Mouse (Mus musculus) hindbrain, embryonic 15.5 days (tissue): ENCODE measurements at regions not wholly inside any gene's neighbourhood (a gene's known extent, or its start where the extent isn't known, plus 50 kb on each side); places are given as distances from the start of the nearest gene placed in this dataset.

Experiments used
- ATAC-seq: fragments of 200-750 bp; cut with Nextera tagmentation; 2 replicates; pipeline ENCODE4 v1.8.0; 2017; ENCODE audit warnings: low read depth, moderate number of reproducible peaks, moderate TSS enrichment; ENCODE audit not compliant: low FRiP score
- H3K27ac ChIP-seq: fragments of 300-500 bp; sonication (generic); replicated peaks from 2 replicates; pipeline ENCODE4 v1.5.1; 2015; ENCODE audit warnings: mild to moderate bottlenecking, inconsistent platforms
- H3K27me3 ChIP-seq: fragments of 300-500 bp; sonication (generic); 2 replicates; pipeline ENCODE4 v1.6.1; 2015; ENCODE audit warnings: control low read depth, inconsistent platforms
- H3K36me3 ChIP-seq: fragments of 300-500 bp; sonication (generic); 2 replicates; pipeline ENCODE4 v1.6.1; 2015; ENCODE audit warnings: control low read depth, inconsistent platforms
- H3K4me1 ChIP-seq: fragments of 300-500 bp; sonication (generic); replicated peaks from 2 replicates; pipeline ENCODE4 v1.6.1; 2015; ENCODE audit warnings: control low read depth, inconsistent platforms
- H3K4me2 ChIP-seq: fragments of 300-500 bp; sonication (generic); 2 replicates; pipeline ENCODE4 v1.6.1; 2015; ENCODE audit warnings: moderate library complexity, mild to moderate bottlenecking, inconsistent platforms
- H3K4me3 ChIP-seq: fragments of 300-500 bp; sonication (generic); 2 replicates; pipeline ENCODE4 v1.5.1; 2015; ENCODE audit warnings: mild to moderate bottlenecking, inconsistent platforms
- H3K9ac ChIP-seq: fragments of 300-500 bp; sonication (generic); 2 replicates; pipeline ENCODE4 v1.6.1; 2015; ENCODE audit warnings: inconsistent platforms
- H3K9me3 ChIP-seq: fragments of 300-500 bp; sonication (generic); 2 replicates; pipeline ENCODE4 v1.6.1; 2016; ENCODE audit warnings: control low read depth, inconsistent platforms
- WGBS: fragments of 180-500 bp; shearing (Covaris S2); methylation state at CpG from one replicate; pipeline ENCODE4 v1.1.7; 2015; 5-methylcytosine and 5-hydroxymethylcytosine counted together

GRCm38 (mm10) chr2:64860113-64860512, 164.7 kb downstream of the Grb14 start:
- Histone ChIP-seq H3K4me1 (no peaks in the 10 kb centered on the region), H3K4me3 (no peak overlapping the region), H3K36me3 (no peaks in the 10 kb centered on the region), H3K27me3 (no peaks in the 10 kb centered on the region), H3K9me3 (no peaks in the 10 kb centered on the region), H3K27ac (no peak overlapping the region), H3K9ac (no peak overlapping the region), H3K4me2 (no peak overlapping the region)
- no peak for ATAC-seq
- WGBS, result 70% methylated on average over 2 of the region's 2 CpGs

DNA sequence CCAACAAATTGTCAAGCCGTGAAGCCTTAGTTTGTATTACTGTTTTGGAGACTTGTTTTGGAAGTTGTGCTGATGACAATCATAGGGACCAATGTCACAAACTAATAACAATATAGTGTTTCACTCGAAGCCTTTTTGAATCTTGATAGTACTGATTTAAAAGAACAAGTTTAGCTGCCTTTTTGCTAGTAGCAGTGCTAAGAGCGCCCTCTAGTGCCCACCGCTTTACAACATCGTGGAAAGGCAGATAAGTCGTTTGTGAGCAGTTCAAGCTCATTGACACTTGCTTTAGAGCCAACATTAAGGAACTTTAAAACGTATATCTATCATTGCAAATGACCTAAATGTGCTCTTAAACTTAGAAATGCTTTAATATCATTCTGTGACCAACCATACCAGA, 170.9 kb downstream of the Grb14 start:
- H3K27ac ChIP-seq, result no peak overlapping the region
- ATAC-seq, result no peak

DNA sequence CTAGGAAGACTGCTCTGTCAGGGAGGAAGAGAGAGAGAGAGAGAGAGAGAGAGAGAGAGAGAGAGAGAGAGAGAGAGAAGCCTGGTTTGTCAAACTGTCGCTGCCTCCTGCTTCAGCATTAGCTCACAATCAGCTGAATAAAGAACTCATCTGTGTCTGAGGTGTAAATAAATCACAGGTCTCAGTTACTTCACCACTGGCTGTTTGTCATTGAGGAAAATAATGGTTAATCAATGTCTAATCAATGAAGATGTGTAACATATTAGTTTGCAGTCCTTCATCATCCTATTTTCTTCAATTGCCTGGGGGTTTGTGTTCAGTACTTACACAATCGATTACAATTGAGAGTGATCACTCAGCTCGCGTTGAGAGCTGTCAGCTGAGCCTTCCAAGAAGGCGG, 171.9 kb downstream of the Grb14 start:
- H3K27me3 ChIP-seq, result no peaks in the 10 kb centered on the region

More for the DNA sequence above, 170.9 kb downstream of the Grb14 start:
- Histone ChIP-seq H3K9ac (no peak overlapping the region), H3K4me3 (peak overlapping the region; percentile 16), H3K27me3 (no peaks in the 10 kb centered on the region), H3K4me2 (peak overlapping the region; percentile 49), H3K9me3 (no peaks in the 10 kb centered on the region), H3K36me3 (no peaks in the 10 kb centered on the region), H3K4me1 (peaks cover 7% of the 10 kb centered on the region)
- WGBS, result 16% methylated on average over 7 of the region's 7 CpGs

DNA sequence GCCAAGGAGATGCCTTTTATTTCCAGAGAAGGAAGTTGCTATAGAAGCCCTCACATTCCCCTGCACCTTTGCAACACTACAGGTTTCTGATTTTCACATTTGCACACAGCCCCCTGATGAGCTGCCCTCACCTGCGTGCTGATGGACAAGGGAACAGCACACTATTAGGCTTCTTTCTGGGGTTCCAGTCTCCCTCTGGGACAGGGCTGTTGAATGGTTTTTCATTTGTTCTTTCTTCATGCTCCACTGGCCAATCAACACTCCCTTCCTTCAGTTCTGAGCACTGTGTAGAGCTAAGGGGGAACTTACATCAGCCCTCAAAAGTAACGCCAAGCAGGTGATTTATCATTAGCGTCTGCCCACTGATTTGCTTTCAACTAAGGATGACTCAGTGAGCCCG, 173.7 kb downstream of the Grb14 start:
- H3K27me3 ChIP-seq, result no peaks in the 10 kb centered on the region
- ATAC-seq, result no peak

More for the DNA sequence above, 171.9 kb downstream of the Grb14 start:
- H3K9ac ChIP-seq, result no peak overlapping the region
- H3K4me2 ChIP-seq, result peak overlapping the region; percentile 49
- H3K36me3 ChIP-seq, result no peaks in the 10 kb centered on the region
- no peak overlapping the region; the same call in 1 of the 2 replicates for H3K4me3 ChIP-seq
- peaks cover 7% of the 10 kb centered on the region for H3K4me1 ChIP-seq
- ATAC-seq, result no peak
- no peaks in the 10 kb centered on the region for H3K9me3 ChIP-seq
- WGBS, result 32% methylated on average over 5 of the region's 5 CpGs
- H3K27ac ChIP-seq, result no peak overlapping the region

DNA sequence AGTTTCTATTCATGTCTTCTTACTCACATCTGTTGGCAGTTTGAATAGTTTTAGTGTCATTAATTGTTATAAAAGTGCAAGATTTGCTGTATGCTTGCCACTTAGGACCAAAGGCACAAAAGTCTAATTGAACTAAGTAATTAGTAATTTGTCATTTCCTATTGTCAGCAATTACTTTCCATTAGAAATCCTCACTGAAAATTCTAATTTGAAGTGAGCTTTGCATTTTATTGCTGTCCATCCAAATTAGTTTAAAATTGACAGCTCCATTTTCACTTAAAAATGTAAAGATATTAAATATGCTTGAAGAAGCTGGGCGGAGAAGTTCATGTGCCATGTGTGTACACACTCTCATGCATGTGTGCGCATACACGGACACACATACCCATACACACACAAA, 174.1 kb downstream of the Grb14 start:
- H3K36me3 ChIP-seq, result no peaks in the 10 kb centered on the region
- peaks cover 7% of the 10 kb centered on the region for H3K4me1 ChIP-seq
- no peaks in the 10 kb centered on the region for H3K27me3 ChIP-seq
- no peak overlapping the region for H3K9ac ChIP-seq
- no peak for ATAC-seq
- no peak overlapping the region for H3K27ac ChIP-seq
- no peaks in the 10 kb centered on the region for H3K9me3 ChIP-seq
- no peak overlapping the region for H3K4me2 ChIP-seq
- 92% methylated on average over 3 of the region's 3 CpGs for WGBS
- no peak overlapping the region for H3K4me3 ChIP-seq

More for the DNA sequence above, 173.7 kb downstream of the Grb14 start:
- Histone ChIP-seq H3K4me1 (peaks cover 7% of the 10 kb centered on the region), H3K4me3 (no peak overlapping the region), H3K9me3 (no peaks in the 10 kb centered on the region), H3K36me3 (no peaks in the 10 kb centered on the region), H3K4me2 (no peak overlapping the region), H3K27ac (no peak overlapping the region), H3K9ac (no peak overlapping the region)
- 57% methylated on average over 4 of the region's 4 CpGs for WGBS

- Histone ChIP-seq H3K27ac (no peak overlapping the region), H3K9ac (no peak overlapping the region), H3K4me2 (no peak overlapping the region), H3K4me1 (no peaks in the 10 kb centered on the region), H3K27me3 (no peaks in the 10 kb centered on the region), H3K9me3 (no peaks in the 10 kb centered on the region), H3K4me3 (no peak overlapping the region), H3K36me3 (no peaks in the 10 kb centered on the region)
- WGBS, result 83% methylated on average over 9 of the region's 9 CpGs
- ATAC-seq, result no peak
Observed at GRCm38 (mm10) chr2:64824494-64824893, 200.3 kb downstream of the Grb14 start.

GRCm38 (mm10) chr2:64823905-64824304, 200.9 kb downstream of the Grb14 start:
- Histone ChIP-seq H3K9me3 (no peaks in the 10 kb centered on the region), H3K36me3 (no peaks in the 10 kb centered on the region), H3K4me2 (no peak overlapping the region), H3K27me3 (no peaks in the 10 kb centered on the region), H3K4me1 (no peaks in the 10 kb centered on the region), H3K4me3 (no peak overlapping the region), H3K27ac (no peak overlapping the region), H3K9ac (no peak overlapping the region)
- no peak for ATAC-seq
- 30% methylated on average over 7 of the region's 7 CpGs for WGBS

- Histone ChIP-seq H3K4me3 (no peak overlapping the region), H3K4me2 (no peak overlapping the region), H3K36me3 (no peaks in the 10 kb centered on the region), H3K27me3 (no peaks in the 10 kb centered on the region), H3K9me3 (no peaks in the 10 kb centered on the region), H3K9ac (no peak overlapping the region), H3K4me1 (no peaks in the 10 kb centered on the region), H3K27ac (no peak overlapping the region)
- no peak for ATAC-seq
- WGBS, result 55% methylated on average over 6 of the region's 6 CpGs
Observed at GRCm38 (mm10) chr2:64823074-64823473, 201.7 kb downstream of the Grb14 start.

DNA sequence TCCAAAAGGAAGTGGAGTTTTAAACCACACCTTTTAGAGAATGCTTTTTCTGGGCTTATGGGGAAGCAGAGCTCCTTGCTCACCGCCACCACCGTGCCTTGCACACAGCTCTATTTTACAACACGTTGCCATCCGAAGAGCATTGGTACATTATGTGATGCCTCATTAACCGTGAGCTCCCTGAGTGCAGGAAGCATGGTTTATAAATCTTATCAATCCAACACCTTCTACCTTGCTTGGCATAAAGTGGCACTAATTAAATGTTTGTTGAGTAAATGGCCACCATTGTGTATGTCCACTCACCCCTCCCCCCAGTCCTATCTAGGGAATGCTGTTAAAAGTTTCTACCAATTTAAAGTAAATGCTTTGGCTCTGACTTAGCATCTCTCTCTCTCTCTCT, 206.6 kb downstream of the Grb14 start:
- no peak for ATAC-seq
- Histone ChIP-seq H3K4me2 (no peak overlapping the region), H3K9ac (no peak overlapping the region), H3K4me3 (no peak overlapping the region), H3K4me1 (no peaks in the 10 kb centered on the region), H3K9me3 (no peaks in the 10 kb centered on the region), H3K36me3 (no peaks in the 10 kb centered on the region), H3K27ac (no peak overlapping the region), H3K27me3 (no peaks in the 10 kb centered on the region)
- 56% methylated on average over 5 of the region's 5 CpGs for WGBS
